Mouse (Mus musculus) heart, embryonic 11.5 days (tissue): ENCODE data around the gene Tmprss9. TPM values are rescaled to one million over a fixed set of nuclear protein-coding genes. Genes with fewer than 3 reads are reported as not detected.
A peak's percentile ranks its signal among the peaks of the same experiment; 100 is the strongest.

ENCODE experiments used
- ATAC-seq: fragments of 200-750 bp; cut with Nextera tagmentation; replicated peaks from 2 replicates; pipeline ENCODE4 v1.8.0; 2017; ENCODE audit warnings: moderate library complexity; ENCODE audit not compliant: insufficient number of reproducible peaks, low FRiP score, low TSS enrichment
- H3K27ac ChIP-seq: fragments of 300-500 bp; sonication (generic); 2 replicates; pipeline ENCODE4 v1.5.1; 2014; ENCODE audit warnings: mild to moderate bottlenecking, low read depth, low read length
- H3K27me3 ChIP-seq: fragments of 300-500 bp; sonication (generic); 2 replicates; pipeline ENCODE4 v1.6.1; 2014; ENCODE audit warnings: mild to moderate bottlenecking, low read length, mixed read lengths; ENCODE audit not compliant: control insufficient read depth, insufficient read depth
- H3K36me3 ChIP-seq: fragments of 300-500 bp; sonication (generic); 2 replicates; pipeline ENCODE4 v1.6.1; 2014; ENCODE audit warnings: mild to moderate bottlenecking, low read length, moderate library complexity, mixed read lengths; ENCODE audit not compliant: control insufficient read depth, insufficient read depth
- H3K4me1 ChIP-seq: fragments of 300-500 bp; sonication (generic); 2 replicates; pipeline ENCODE4 v1.6.1; 2014; ENCODE audit warnings: low read length; ENCODE audit not compliant: control insufficient read depth, insufficient read depth
- H3K4me2 ChIP-seq: fragments of 300-500 bp; sonication (generic); 2 replicates; pipeline ENCODE4 v1.6.1; 2014; ENCODE audit warnings: mild to moderate bottlenecking, moderate library complexity
- H3K4me3 ChIP-seq: fragments of 300-500 bp; sonication (generic); 2 replicates; pipeline ENCODE4 v1.5.1; 2014; ENCODE audit warnings: low read depth, low read length
- H3K9ac ChIP-seq: fragments of 300-500 bp; sonication (generic); 2 replicates; pipeline ENCODE4 v1.6.1; 2014; ENCODE audit warnings: mild to moderate bottlenecking, low read depth, low read length, moderate library complexity
- H3K9me3 ChIP-seq: fragments of 300-500 bp; sonication (generic); replicated peaks from 2 replicates; pipeline ENCODE4 v1.6.1; 2016; ENCODE audit warnings: low read length; ENCODE audit not compliant: control insufficient read depth
- WGBS: fragments of 180-500 bp; shearing (Covaris S2); extraction: QIAGEN DNeasy Blood & Tissue Kit; methylation state at CpG from one replicate; pipeline ENCODE4 v1.1.7; 2014; ENCODE audit not compliant: insufficient replicate concordance; 5-methylcytosine and 5-hydroxymethylcytosine counted together
- polyA plus RNA-seq: library from polyadenylated mRNA; unstranded; fragments of >200 nt; fragmentation: Nextera tagmentation; extraction: Ambion mirVana; gene quantifications from 2 replicates; pipeline ENCODE4 v1.2.1, GENCODE M21; 2014

Gene Tmprss9
- polyA plus RNA-seq, 1 experiment from 2014 or later: not detected

DNA sequence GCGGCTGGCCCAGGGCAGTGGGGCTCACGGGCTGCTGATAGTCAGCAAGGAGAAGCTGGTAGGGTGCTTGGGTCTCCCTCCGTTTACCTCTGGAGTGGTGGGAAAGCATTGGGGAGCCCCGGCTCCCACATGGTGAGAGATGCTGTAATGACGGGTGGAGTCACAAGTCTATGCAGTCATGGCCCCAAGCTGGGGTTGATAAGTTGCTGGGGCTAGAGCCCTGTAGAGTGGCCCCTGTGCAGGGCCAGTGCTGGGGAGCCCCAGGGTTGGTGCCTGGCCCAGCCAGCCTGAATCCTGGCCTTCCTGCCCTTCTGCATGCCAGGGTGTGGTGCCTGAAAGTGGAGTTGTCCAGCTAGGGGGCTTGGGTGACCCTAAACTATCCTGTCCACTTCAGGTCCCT lies 9.3 kb upstream of the Tmprss9 start:
- peaks cover 18% of the 10 kb centered on the region for H3K36me3 ChIP-seq
- no peak for ATAC-seq

GRCm38 (mm10) chr10:80864446-80864845 lies 7.2 kb upstream of the Tmprss9 start:
- H3K9me3 ChIP-seq: no peaks in the 10 kb centered on the region
- no peak overlapping the region for H3K4me2 ChIP-seq
- no peak overlapping the region for H3K9ac ChIP-seq
- WGBS: 91% methylated on average over 16 of the region's 16 CpGs
- no peaks in the 10 kb centered on the region for H3K4me1 ChIP-seq
- no peaks in the 10 kb centered on the region for H3K27me3 ChIP-seq
- no peak overlapping the region for H3K27ac ChIP-seq
- peaks cover 18% of the 10 kb centered on the region for H3K36me3 ChIP-seq
- no peak overlapping the region for H3K4me3 ChIP-seq
- no peak for ATAC-seq

More for the DNA sequence above, 9.3 kb upstream of the Tmprss9 start:
- 86% methylated on average over 5 of the region's 5 CpGs for WGBS
- Histone ChIP-seq H3K27me3 (no peaks in the 10 kb centered on the region), H3K4me2 (no peak overlapping the region), H3K9ac (no peak overlapping the region), H3K27ac (no peak overlapping the region), H3K9me3 (no peaks in the 10 kb centered on the region), H3K4me3 (no peak overlapping the region), H3K4me1 (0 out of 2 replicates have a peak, but pooled peaks cover 2% of the 10 kb centered on the region)

- Histone ChIP-seq H3K4me2 (no peak overlapping the region), H3K9me3 (no peaks in the 10 kb centered on the region), H3K27ac (no peak overlapping the region), H3K9ac (no peak overlapping the region), H3K4me1 (no peaks in the 10 kb centered on the region), H3K36me3 (peaks cover 2% of the 10 kb centered on the region; the same call in 1 of the 2 replicates), H3K27me3 (peaks cover 10% of the 10 kb centered on the region), H3K4me3 (no peak overlapping the region)
- WGBS: 82% methylated on average over 1 of the region's 6 CpGs
- no peak for ATAC-seq
These were observed 655 bp upstream of the Tmprss9 start for GRCm38 (mm10) chr10:80870993-80871392.

- H3K9ac ChIP-seq: no peak overlapping the region
- H3K4me2 ChIP-seq: no peak overlapping the region
- H3K4me1 ChIP-seq: peaks cover 5% of the 10 kb centered on the region
- no peaks in the 10 kb centered on the region for H3K36me3 ChIP-seq
- H3K27ac ChIP-seq: no peak overlapping the region
- no peak for ATAC-seq
- no peaks in the 10 kb centered on the region for H3K9me3 ChIP-seq
- H3K27me3 ChIP-seq: peaks cover 10% of the 10 kb centered on the region
- no peak overlapping the region for H3K4me3 ChIP-seq
- WGBS: 71% methylated on average over 9 of the region's 9 CpGs
These were observed 2.4 kb downstream of the Tmprss9 start for GRCm38 (mm10) chr10:80874035-80874434.

DNA sequence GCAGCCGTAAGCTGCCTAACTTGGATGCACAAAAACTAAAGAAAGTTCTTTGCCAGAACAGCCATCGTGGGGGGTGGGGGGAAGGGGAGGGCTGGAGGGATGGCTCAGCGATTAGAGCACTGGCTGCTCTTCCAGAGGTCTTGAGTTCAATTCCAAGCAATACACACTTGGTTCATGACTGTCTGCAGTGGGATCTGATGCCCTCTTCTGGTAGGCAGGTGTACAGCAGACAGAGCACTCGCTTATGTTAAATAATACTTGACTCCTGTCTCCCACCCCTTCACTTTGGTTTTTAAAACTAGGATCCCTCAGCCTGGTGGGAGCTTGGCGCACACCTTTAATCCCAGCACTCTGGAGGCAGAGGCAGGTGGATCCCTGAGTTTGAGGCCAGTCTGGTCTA lies 4.4 kb downstream of the Tmprss9 start:
- no peak overlapping the region for H3K27ac ChIP-seq
- H3K27me3 ChIP-seq: peaks cover 10% of the 10 kb centered on the region
- no peak for ATAC-seq
- no peaks in the 10 kb centered on the region for H3K9me3 ChIP-seq
- no peaks in the 10 kb centered on the region for H3K36me3 ChIP-seq
- H3K4me2 ChIP-seq: no peak overlapping the region
- WGBS: 27% methylated on average over 5 of the region's 5 CpGs
- H3K9ac ChIP-seq: 0 out of 2 replicates have a peak overlapping the region, but pooled peaks have one; percentile 43
- H3K4me1 ChIP-seq: peaks cover 5% of the 10 kb centered on the region
- no peak overlapping the region for H3K4me3 ChIP-seq

DNA sequence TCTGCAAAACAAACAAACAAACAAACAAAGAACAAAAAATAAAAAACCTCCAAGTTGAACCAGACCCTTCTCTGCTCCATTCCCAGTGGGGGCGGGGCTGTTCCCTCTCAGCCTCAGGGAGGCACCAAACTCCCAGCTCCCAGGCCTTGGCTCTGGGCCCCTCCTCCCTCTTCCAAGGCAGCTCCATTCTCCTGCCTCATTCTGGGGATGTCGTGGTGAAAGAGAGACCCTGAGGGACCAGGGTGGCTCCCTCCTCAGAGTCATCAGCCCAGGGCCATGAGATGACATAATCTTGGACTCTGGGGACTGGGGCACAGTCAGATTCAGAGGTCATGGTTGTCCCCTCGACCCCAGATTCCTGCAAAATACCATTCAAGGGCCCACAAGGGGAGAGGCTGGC lies 4.9 kb downstream of the Tmprss9 start:
- 31% methylated on average over 3 of the region's 3 CpGs for WGBS
- Histone ChIP-seq H3K4me2 (no peak overlapping the region), H3K9ac (no peak overlapping the region), H3K36me3 (no peaks in the 10 kb centered on the region), H3K9me3 (no peaks in the 10 kb centered on the region), H3K4me1 (peaks cover 5% of the 10 kb centered on the region), H3K27ac (no peak overlapping the region), H3K4me3 (no peak overlapping the region), H3K27me3 (peaks cover 9% of the 10 kb centered on the region)
- no peak for ATAC-seq

GRCm38 (mm10) chr10:80880131-80880641 lies 8.5 kb downstream of the Tmprss9 start:
- Histone ChIP-seq H3K9ac (no peak overlapping the region), H3K9me3 (no peaks in the 10 kb centered on the region), H3K27me3 (peaks cover 2% of the 10 kb centered on the region; the same call in 1 of the 2 replicates), H3K4me2 (no peak overlapping the region), H3K27ac (no peak overlapping the region), H3K36me3 (no peaks in the 10 kb centered on the region), H3K4me3 (no peak overlapping the region), H3K4me1 (peaks cover 5% of the 10 kb centered on the region)
- WGBS: 10% methylated on average over 5 of the region's 5 CpGs
- ATAC-seq: no peak

DNA sequence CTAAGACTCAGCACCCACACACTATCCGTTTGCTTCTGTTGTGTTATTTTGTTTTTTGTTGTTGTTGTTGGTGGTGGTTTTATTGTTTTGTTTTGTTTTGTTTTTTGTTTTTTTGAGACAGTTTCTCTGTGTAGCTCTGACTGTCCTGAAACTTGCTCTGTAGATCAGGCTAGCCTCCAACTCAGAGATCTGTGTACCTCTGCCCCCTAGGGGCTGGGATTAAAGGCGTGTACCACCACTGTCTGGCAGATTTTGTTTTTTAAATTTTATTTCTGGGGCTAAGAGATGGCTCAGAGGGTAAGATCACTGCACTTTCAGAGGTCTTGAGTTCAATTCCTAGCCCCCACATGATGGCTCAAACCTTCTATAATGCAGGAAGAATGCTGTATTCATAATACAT lies 9.3 kb downstream of the Tmprss9 start:
- no peak overlapping the region for H3K4me2 ChIP-seq
- H3K9me3 ChIP-seq: no peaks in the 10 kb centered on the region
- H3K36me3 ChIP-seq: no peaks in the 10 kb centered on the region
- no peak overlapping the region for H3K9ac ChIP-seq
- 67% methylated on average over 2 of the region's 2 CpGs for WGBS
- H3K4me1 ChIP-seq: peaks cover 5% of the 10 kb centered on the region
- no peak for ATAC-seq
- H3K27ac ChIP-seq: no peak overlapping the region
- no peak overlapping the region for H3K4me3 ChIP-seq
- H3K27me3 ChIP-seq: peaks cover 3% of the 10 kb centered on the region; the same call in 1 of the 2 replicates

DNA sequence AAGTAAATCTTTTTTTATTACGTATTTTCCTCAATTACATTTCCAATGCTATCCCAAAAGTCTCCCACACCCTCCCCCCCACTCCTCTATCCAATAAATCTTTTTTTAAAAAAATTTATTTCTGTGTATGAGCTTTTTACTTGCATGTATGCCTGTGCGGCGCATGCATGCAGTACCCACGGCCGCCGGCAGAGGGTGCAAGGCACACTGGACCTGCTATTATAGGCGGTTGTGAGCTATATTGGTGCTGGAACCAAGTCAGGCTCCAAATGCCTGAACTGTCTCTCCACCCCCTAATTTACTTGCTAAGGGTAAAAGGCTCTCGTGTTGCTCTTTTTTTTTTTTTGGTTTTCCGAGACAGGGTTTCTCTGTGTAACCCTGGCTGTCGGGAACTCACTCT lies 9.7 kb downstream of the Tmprss9 start:
- H3K4me1 ChIP-seq: peaks cover 5% of the 10 kb centered on the region
- no peak overlapping the region for H3K4me3 ChIP-seq
- 23% methylated on average over 10 of the region's 10 CpGs for WGBS
- H3K9me3 ChIP-seq: no peaks in the 10 kb centered on the region
- H3K27ac ChIP-seq: no peak overlapping the region
- H3K27me3 ChIP-seq: peaks cover 3% of the 10 kb centered on the region; the same call in 1 of the 2 replicates
- no peak overlapping the region for H3K4me2 ChIP-seq
- ATAC-seq: no peak
- no peaks in the 10 kb centered on the region for H3K36me3 ChIP-seq
- H3K9ac ChIP-seq: no peak overlapping the region
